Mouse (Mus musculus) MEL (cell line): ENCODE data around the gene Ski. TPM values are rescaled to one million over a fixed set of nuclear protein-coding genes. Genes with fewer than 3 reads are reported as not detected.

Experiments
- DNase-seq: peaks from one replicate; pipeline ENCODE4 v3.0.0; 2011; ENCODE audit warnings: low read depth, low spot score
- H3K27ac ChIP-seq: 2 replicates; pipeline ENCODE4 v1.5.1; 2012; ENCODE audit warnings: low read depth, mild to moderate bottlenecking, control low read depth, low read length, moderate library complexity; ENCODE audit not compliant: control insufficient read depth
- H3K27me3 ChIP-seq, 2 experiments: fragments of 150-350 bp in 1 of 2; sonication (generic) in 1 of 2; 2 replicates each; pipeline ENCODE4 v1.6.1; 2012; ENCODE audit warnings: low read length in 2 of 2, mild to moderate bottlenecking in 2 of 2, improper control_type of control experiment in 1 of 2, moderate library complexity in 1 of 2; ENCODE audit not compliant: insufficient read depth in 2 of 2, control insufficient read depth in 1 of 2
- H3K36me3 ChIP-seq, 2 experiments: 2 replicates each; pipeline ENCODE4 v1.6.1; 2012 to 2014; ENCODE audit warnings: low read length in 2 of 2, improper control_type of control experiment in 1 of 2, inconsistent platforms in 1 of 2, mild to moderate bottlenecking in 1 of 2; ENCODE audit not compliant: insufficient read depth in 2 of 2, control insufficient read depth in 1 of 2
- H3K4me1 ChIP-seq, 2 experiments: fragments of 150-350 bp in 1 of 2; sonication (generic) in 1 of 2; 2 replicates each; pipeline ENCODE4 v1.6.1; 2012; ENCODE audit warnings: low read length in 2 of 2, improper control_type of control experiment in 1 of 2, mild to moderate bottlenecking in 1 of 2; ENCODE audit not compliant: insufficient read depth in 2 of 2, control insufficient read depth in 1 of 2
- H3K4me3 ChIP-seq, 2 experiments: fragments of 150-350 bp in 1 of 2; sonication (generic) in 1 of 2; 2 replicates each; pipeline ENCODE4 v1.5.1; 2012; ENCODE audit warnings: low read depth in 2 of 2, low read length in 2 of 2, mild to moderate bottlenecking in 2 of 2, moderate library complexity in 2 of 2, control low read depth in 1 of 2, improper control_type of control experiment in 1 of 2; ENCODE audit not compliant: control insufficient read depth in 1 of 2, insufficient read depth in 1 of 2
- H3K79me2 ChIP-seq: 2 replicates; pipeline ENCODE4 v1.6.1; 2012; ENCODE audit warnings: mild to moderate bottlenecking, low read length, moderate library complexity; ENCODE audit not compliant: control insufficient read depth, poor library complexity, insufficient read depth
- H3K9ac ChIP-seq: 2 replicates; pipeline ENCODE4 v1.6.1; 2012; ENCODE audit warnings: low read depth, mild to moderate bottlenecking, control low read depth, low read length, moderate library complexity; ENCODE audit not compliant: control insufficient read depth, poor library complexity, severe bottlenecking
- H3K9me3 ChIP-seq: fragments of 150-350 bp; sonication (generic); replicated peaks from 2 replicates; pipeline ENCODE4 v1.6.1; 2012; ENCODE audit warnings: mild to moderate bottlenecking, low read length, improper control_type of control experiment, moderate library complexity; ENCODE audit not compliant: insufficient read depth
- CTCF ChIP-seq, 3 experiments: IDR thresholded peaks in 2 of 3; conservative IDR thresholded peaks in 1 of 3; 2 replicates each; pipeline ENCODE4 v1.5.1; 2011 to 2012; ENCODE audit warnings: low read length in 3 of 3, low read depth in 2 of 3, mild to moderate bottlenecking in 2 of 3, improper control_type of control experiment in 1 of 3, inconsistent platforms in 1 of 3, mixed read lengths in 1 of 3, moderate library complexity in 1 of 3; ENCODE audit not compliant: control insufficient read depth in 1 of 3, insufficient read depth in 1 of 3, poor library complexity in 1 of 3, severe bottlenecking in 1 of 3
- ELF1 ChIP-seq: IDR thresholded peaks from 2 replicates; pipeline ENCODE4 v1.6.1; 2014; ENCODE audit warnings: low read depth, mild to moderate bottlenecking, inconsistent platforms, low read length, improper control_type of control experiment, moderate library complexity
- EP300 ChIP-seq, 2 experiments: IDR thresholded peaks; 2 replicates each; pipeline ENCODE4 v1.6.1; 2011; ENCODE audit warnings: improper control_type of control experiment in 2 of 2, low read length in 2 of 2, low read depth in 1 of 2, mild to moderate bottlenecking in 1 of 2
- ETS1 ChIP-seq: IDR thresholded peaks from 2 replicates; pipeline ENCODE4 v1.6.1; 2012; ENCODE audit warnings: low read depth, mild to moderate bottlenecking, inconsistent platforms, low read length, improper control_type of control experiment, moderate library complexity
- GABPA ChIP-seq: IDR thresholded peaks from 2 replicates; pipeline ENCODE4 v1.6.1; 2012; ENCODE audit warnings: low read depth, mild to moderate bottlenecking, inconsistent platforms, low read length, improper control_type of control experiment, moderate library complexity
- GATA1 ChIP-seq: IDR thresholded peaks from 2 replicates; pipeline ENCODE4 v1.6.1; 2011; ENCODE audit warnings: low read depth, low read length, improper control_type of control experiment
- HCFC1 ChIP-seq: IDR thresholded peaks from 2 replicates; pipeline ENCODE4 v1.6.1; 2012; ENCODE audit warnings: low read depth, mild to moderate bottlenecking, inconsistent platforms, low read length, improper control_type of control experiment, moderate library complexity
- KAT2A ChIP-seq: conservative IDR thresholded peaks from 2 replicates; pipeline ENCODE4 v1.6.1; 2012; ENCODE audit warnings: low read depth, low read length, improper control_type of control experiment, inconsistent platforms
- MXI1 ChIP-seq: IDR thresholded peaks from 2 replicates; pipeline ENCODE4 v1.6.1; 2011; ENCODE audit warnings: mild to moderate bottlenecking, low read depth, low read length, improper control_type of control experiment
- MYC ChIP-seq: IDR thresholded peaks from 2 replicates; pipeline ENCODE4 v1.6.1; 2011; ENCODE audit warnings: low read depth, mild to moderate bottlenecking, low read length, improper control_type of control experiment, moderate library complexity
- NELFE ChIP-seq: IDR thresholded peaks from 2 replicates; pipeline ENCODE4 v1.6.1; 2011; ENCODE audit warnings: low read depth, low read length, improper control_type of control experiment
- POLR2AphosphoS2 ChIP-seq: IDR thresholded peaks from 2 replicates; pipeline ENCODE4 v1.6.1; 2011; ENCODE audit warnings: low read length, improper control_type of control experiment
- POLR2AphosphoS5 ChIP-seq: IDR thresholded peaks from 2 replicates; pipeline ENCODE4 v1.6.1; 2012; ENCODE audit warnings: low read depth, borderline replicate concordance, mild to moderate bottlenecking, inconsistent platforms, low read length, moderate library complexity, mixed read lengths
- TAL1 ChIP-seq: IDR thresholded peaks from 2 replicates; pipeline ENCODE4 v1.6.1; 2012; ENCODE audit warnings: mild to moderate bottlenecking, inconsistent platforms, low read length, moderate library complexity, mixed read lengths
- TBP ChIP-seq: IDR thresholded peaks from 2 replicates; pipeline ENCODE4 v1.8.0; 2011; ENCODE audit warnings: low read depth, low read length, improper control_type of control experiment
- UBTF ChIP-seq: IDR thresholded peaks from 2 replicates; pipeline ENCODE4 v1.6.1; 2012; ENCODE audit warnings: low read depth, mild to moderate bottlenecking, inconsistent platforms, low read length, improper control_type of control experiment, moderate library complexity, borderline replicate concordance; ENCODE audit not compliant: insufficient read depth
- USF1 ChIP-seq: IDR thresholded peaks from 2 replicates; pipeline ENCODE4 v1.6.1; 2014; ENCODE audit warnings: low read depth, mild to moderate bottlenecking, inconsistent platforms, low read length, improper control_type of control experiment, moderate library complexity
- USF2 ChIP-seq, 2 experiments: IDR thresholded peaks; 2 replicates each; pipeline ENCODE4 v1.6.1; 2011 to 2012; ENCODE audit warnings: improper control_type of control experiment in 2 of 2, low read length in 2 of 2, borderline replicate concordance in 1 of 2, inconsistent platforms in 1 of 2, low read depth in 1 of 2, mild to moderate bottlenecking in 1 of 2; ENCODE audit not compliant: insufficient read depth in 1 of 2
- ZC3H11A ChIP-seq: IDR thresholded peaks from 2 replicates; pipeline ENCODE4 v1.6.1; 2012; ENCODE audit warnings: low read depth, mild to moderate bottlenecking, inconsistent platforms, low read length, improper control_type of control experiment
- ZKSCAN1 ChIP-seq: IDR thresholded peaks from 2 replicates; pipeline ENCODE4 v1.6.1; 2012; ENCODE audit warnings: low read depth, mild to moderate bottlenecking, inconsistent platforms, low read length, improper control_type of control experiment, moderate library complexity
- ZMIZ1 ChIP-seq: IDR thresholded peaks from 2 replicates; pipeline ENCODE4 v1.6.1; 2012; ENCODE audit warnings: low read depth, mild to moderate bottlenecking, inconsistent platforms, low read length, improper control_type of control experiment, moderate library complexity
- polyA plus RNA-seq, 2 experiments: library from polyadenylated mRNA; stranded (reverse) in 1 of 2; unstranded in 1 of 2; fragments of >175 nt in 1 of 2; fragments of >200 nt in 1 of 2; gene quantifications; 2 replicates each; pipeline versions ENCODE4 v1.2.1 to v1.2.4; 2012; ENCODE audit warnings: low replicate concordance in 2 of 2, low read depth in 1 of 2; ENCODE audit not compliant: insufficient read length in 2 of 2, insufficient read depth in 1 of 2, missing spikeins in 1 of 2
- total RNA-seq: library from RNA; depleted of rRNA; stranded (reverse); fragments of 300-350 nt; gene quantifications from 2 replicates; pipeline ENCODE4 v1.2.3, GENCODE M21; 2012

Ski gene
- total and polyA plus RNA-seq, 3 experiments: 6.9 to 16.1 TPM; not detected in 1

DNA sequence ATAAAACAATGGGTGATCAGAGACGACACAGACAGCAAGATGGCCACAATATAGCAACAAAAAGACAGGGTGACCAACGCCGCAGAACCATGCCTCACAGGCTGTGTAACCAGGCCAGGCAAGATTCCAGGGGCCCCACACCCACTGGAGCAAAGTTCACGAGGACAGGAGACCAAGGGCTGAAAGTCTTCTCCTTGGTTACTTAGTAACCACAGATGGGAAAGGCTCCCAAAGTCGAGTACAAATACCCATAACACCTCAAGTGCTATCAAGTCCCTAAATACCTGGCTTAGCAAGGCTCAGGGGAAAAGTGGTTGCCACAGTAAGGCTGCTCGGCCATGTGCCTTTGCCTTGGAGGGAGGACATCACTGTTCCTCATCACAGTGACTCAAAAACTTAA lies 16.5 kb downstream of the Ski start:
- H3K4me1 ChIP-seq: peaks cover 0 to 5% of the 10 kb centered on the region in 2 experiments; a peak in 1 of 4 replicates
- no peak for DNase-seq
- TF ChIP-seq ZKSCAN1 (no peak), MXI1 (no peak), USF1 (no peak), ZC3H11A (no peak), USF2 (IDR thresholded peaks at IDR 0.05; ENCODE audit: borderline replicate concordance in 1 of 2, insufficient read depth in 1 of 2, low read depth in 1 of 2, low read length in 2 of 2) (no peak), TAL1 (no peak), POLR2AphosphoS2 (no peak), KAT2A (no peak), ELF1 (no peak), GABPA (no peak), NELFE (no peak)
- H3K36me3 ChIP-seq: peaks cover 0 to 5% of the 10 kb centered on the region in 2 experiments; a peak in 2 of 4 replicates
- no peak overlapping the region for H3K4me3 ChIP-seq
- no peaks in the 10 kb centered on the region for H3K9me3 ChIP-seq
- no peak overlapping the region for H3K27ac ChIP-seq
- H3K9ac ChIP-seq: no peak overlapping the region
- no peaks in the 10 kb centered on the region for H3K27me3 ChIP-seq
- H3K79me2 ChIP-seq: peaks cover 9% of the 10 kb centered on the region; the same call in 1 of the 2 replicates

GRCm38 (mm10) chr4:155201764-155202163 lies 20.6 kb downstream of the Ski start:
- peaks cover 9% of the 10 kb centered on the region; the same call in 1 of the 2 replicates for H3K79me2 ChIP-seq

GRCm38 (mm10) chr4:155200861-155201390 lies 21.5 kb downstream of the Ski start:
- peaks cover 0 to 11% of the 10 kb centered on the region in 2 experiments; a peak in 1 of 4 replicates for H3K4me1 ChIP-seq

More at GRCm38 (mm10) chr4:155201764-155202163, 20.6 kb downstream of the Ski start:
- no peaks in the 10 kb centered on the region for H3K27me3 ChIP-seq
- no peak for TF ChIP-seq EP300 (IDR thresholded peaks at IDR 0.05; ENCODE audit: low read depth in 1 of 2, low read length in 2 of 2)
- no peak for TF ChIP-seq GATA1
- no peak overlapping the region for H3K27ac ChIP-seq
- peaks cover 0 to 5% of the 10 kb centered on the region in 2 experiments; a peak in 2 of 4 replicates for H3K36me3 ChIP-seq
- peaks cover 0 to 11% of the 10 kb centered on the region in 2 experiments; a peak in 1 of 4 replicates for H3K4me1 ChIP-seq
- no peak overlapping the region for H3K4me3 ChIP-seq
- no peaks in the 10 kb centered on the region for H3K9me3 ChIP-seq
- no peak for DNase-seq
- H3K9ac ChIP-seq: no peak overlapping the region

More at GRCm38 (mm10) chr4:155200861-155201390, 21.5 kb downstream of the Ski start:
- DNase-seq: peak; percentile 81
- Histone ChIP-seq H3K36me3 (peaks cover 0 to 5% of the 10 kb centered on the region in 2 experiments; a peak in 2 of 4 replicates), H3K27me3 (no peaks in the 10 kb centered on the region), H3K4me3 (no peak overlapping the region), H3K9me3 (no peaks in the 10 kb centered on the region), H3K27ac (peak overlapping the region; percentile 29; the same call in 1 of the 2 replicates), H3K79me2 (peaks cover 7% of the 10 kb centered on the region; the same call in 1 of the 2 replicates), H3K9ac (no peak overlapping the region)
- TF ChIP-seq ETS1 (peak; percentile 36; the same call in 1 of the 2 replicates), MYC (no peak), ELF1 (peak; percentile 18; the same call in 1 of the 2 replicates), HCFC1 (peak; percentile 45; the same call in 1 of the 2 replicates), TBP (0 out of 2 replicates have a peak, but pooled peaks have one; percentile 29), POLR2AphosphoS5 (no peak), CTCF (IDR thresholded peaks at IDR 0.05 in 2 of 3, conservative IDR thresholded peaks at IDR 0.05 in 1 of 3; ENCODE audit: control insufficient read depth in 1 of 3, insufficient read depth in 1 of 3, low read depth in 2 of 3, low read length in 3 of 3, poor library complexity in 1 of 3, severe bottlenecking in 1 of 3) (no peak), ZMIZ1 (no peak), UBTF (no peak)
